Mouse (Mus musculus) lung, postnatal 10 days (tissue): ENCODE data around the gene Rps6.

Experiments
- DNase-seq: peaks from one replicate; pipeline ENCODE4 v3.0.0; 2021

Rps6 gene

GRCm38 (mm10) chr4:86857113-86858069 lies at the start of gene Rps6:
TSS of gene Rps6 (minus strand) at chr4:86857412.
- peak; percentile 98 for DNase-seq

- DNase-seq = no peak
Observed at GRCm38 (mm10) chr4:86905869-86906268, 48.7 kb upstream of the Rps6 start.

- DNase-seq = no peak
Observed at GRCm38 (mm10) chr4:86904969-86905368, 47.8 kb upstream of the Rps6 start.

- DNase-seq = peak; percentile 60
Observed at GRCm38 (mm10) chr4:86902351-86902750, 45.1 kb upstream of the Rps6 start.

GRCm38 (mm10) chr4:86898791-86899474 lies 41.7 kb upstream of the Rps6 start:
- peak; percentile 67 for DNase-seq

GRCm38 (mm10) chr4:86897411-86897810 lies 40.2 kb upstream of the Rps6 start:
- DNase-seq = peak; percentile 42

- DNase-seq = no peak
Observed at GRCm38 (mm10) chr4:86887879-86888278, 30.7 kb upstream of the Rps6 start.

GRCm38 (mm10) chr4:86886160-86886878 lies 29.1 kb upstream of the Rps6 start:
- peak; percentile 87 for DNase-seq

- DNase-seq = no peak
Observed at GRCm38 (mm10) chr4:86885790-86886159, 28.6 kb upstream of the Rps6 start.

GRCm38 (mm10) chr4:86884945-86885344 lies 27.7 kb upstream of the Rps6 start:
- peak; percentile 63 for DNase-seq

GRCm38 (mm10) chr4:86882413-86882812 lies 25.2 kb upstream of the Rps6 start:
- DNase-seq = no peak

GRCm38 (mm10) chr4:86881178-86881577 lies 24.0 kb upstream of the Rps6 start:
- no peak for DNase-seq

GRCm38 (mm10) chr4:86879477-86879876 lies 22.3 kb upstream of the Rps6 start:
- no peak for DNase-seq

- DNase-seq = peak; percentile 96
Observed at GRCm38 (mm10) chr4:86874146-86874847, 17.1 kb upstream of the Rps6 start, which contains the start of gene Acer2. TSS of gene Acer2 (plus strand) at chr4:86874396.

GRCm38 (mm10) chr4:86873072-86873471 lies 15.9 kb upstream of the Rps6 start:
- no peak for DNase-seq

GRCm38 (mm10) chr4:86871988-86872387 lies 14.8 kb upstream of the Rps6 start:
- no peak for DNase-seq

GRCm38 (mm10) chr4:86864087-86864486 lies 6.9 kb upstream of the Rps6 start:
- no peak for DNase-seq

- DNase-seq = no peak
Observed at GRCm38 (mm10) chr4:86858070-86858440, 843 bp upstream of the Rps6 start.

GRCm38 (mm10) chr4:86856304-86857112 lies 704 bp downstream of the Rps6 start:
- DNase-seq = no peak

GRCm38 (mm10) chr4:86852813-86853590 lies 4.2 kb downstream of the Rps6 start:
- DNase-seq = no peak

- no peak for DNase-seq
Observed at GRCm38 (mm10) chr4:86852018-86852417, 5.2 kb downstream of the Rps6 start.
